Mouse (Mus musculus): ENCODE data around the gene Socs5. TPM values are rescaled to one million over a fixed set of nuclear protein-coding genes. Genes with fewer than 3 reads are reported as not detected.

Gene Socs5
- polyA plus RNA-seq, 1 experiment: 11.5 TPM

- no peaks in the 10 kb centered on the region for H3K36me3 ChIP-seq (ENCODE audit: control insufficient read depth, insufficient read depth, low read length, poor library complexity, severe bottlenecking)
- TF ChIP-seq CTCF (IDR thresholded peaks at IDR 0.05; ENCODE audit: low read depth, low read length): no peak
- TF ChIP-seq POLR2A (IDR thresholded peaks at IDR 0.05; ENCODE audit: insufficient read depth, low read length): no peak
- TF ChIP-seq EP300 (IDR thresholded peaks at IDR 0.05; ENCODE audit: insufficient read depth, low read depth, low read length): no peak
- no peaks in the 10 kb centered on the region for H3K4me1 ChIP-seq (ENCODE audit: control insufficient read depth, insufficient read depth, low read length)
- H3K27ac ChIP-seq (ENCODE audit: insufficient read depth, low read length): no peak overlapping the region
- peak overlapping the region; percentile 86 for H3K9ac ChIP-seq (ENCODE audit: low read depth, poor library complexity, severe bottlenecking)
- no peaks in the 10 kb centered on the region for H3K9me3 ChIP-seq (replicated peaks; ENCODE audit: control insufficient read depth, insufficient read depth, low read length, poor library complexity, severe bottlenecking)
- H3K4me3 ChIP-seq (ENCODE audit: low read depth, low read length): peak overlapping the region; percentile 84
- H3K27me3 ChIP-seq (ENCODE audit: control insufficient read depth, insufficient read depth, low read length, poor library complexity, severe bottlenecking): no peaks in the 10 kb centered on the region
These were observed 1.2 kb downstream of the Socs5 start for GRCm38 (mm10) chr17:87108507-87109292.

- no peak for TF ChIP-seq POLR2A (IDR thresholded peaks at IDR 0.05; ENCODE audit: insufficient read depth, low read length)
- TF ChIP-seq EP300 (IDR thresholded peaks at IDR 0.05; ENCODE audit: insufficient read depth, low read depth, low read length): no peak
- TF ChIP-seq CTCF (IDR thresholded peaks at IDR 0.05; ENCODE audit: low read depth, low read length): no peak
- Histone ChIP-seq H3K4me3 (ENCODE audit: low read depth, low read length) (no peak overlapping the region), H3K9ac (ENCODE audit: low read depth, poor library complexity, severe bottlenecking) (no peak overlapping the region), H3K4me1 (ENCODE audit: control insufficient read depth, insufficient read depth, low read length) (no peaks in the 10 kb centered on the region), H3K27ac (ENCODE audit: insufficient read depth, low read length) (no peak overlapping the region), H3K27me3 (ENCODE audit: control insufficient read depth, insufficient read depth, low read length, poor library complexity, severe bottlenecking) (no peaks in the 10 kb centered on the region), H3K9me3 (replicated peaks; ENCODE audit: control insufficient read depth, insufficient read depth, low read length, poor library complexity, severe bottlenecking) (no peaks in the 10 kb centered on the region), H3K36me3 (ENCODE audit: control insufficient read depth, insufficient read depth, low read length, poor library complexity, severe bottlenecking) (no peaks in the 10 kb centered on the region)
These were observed 2.0 kb downstream of the Socs5 start for GRCm38 (mm10) chr17:87109504-87109903.

DNA sequence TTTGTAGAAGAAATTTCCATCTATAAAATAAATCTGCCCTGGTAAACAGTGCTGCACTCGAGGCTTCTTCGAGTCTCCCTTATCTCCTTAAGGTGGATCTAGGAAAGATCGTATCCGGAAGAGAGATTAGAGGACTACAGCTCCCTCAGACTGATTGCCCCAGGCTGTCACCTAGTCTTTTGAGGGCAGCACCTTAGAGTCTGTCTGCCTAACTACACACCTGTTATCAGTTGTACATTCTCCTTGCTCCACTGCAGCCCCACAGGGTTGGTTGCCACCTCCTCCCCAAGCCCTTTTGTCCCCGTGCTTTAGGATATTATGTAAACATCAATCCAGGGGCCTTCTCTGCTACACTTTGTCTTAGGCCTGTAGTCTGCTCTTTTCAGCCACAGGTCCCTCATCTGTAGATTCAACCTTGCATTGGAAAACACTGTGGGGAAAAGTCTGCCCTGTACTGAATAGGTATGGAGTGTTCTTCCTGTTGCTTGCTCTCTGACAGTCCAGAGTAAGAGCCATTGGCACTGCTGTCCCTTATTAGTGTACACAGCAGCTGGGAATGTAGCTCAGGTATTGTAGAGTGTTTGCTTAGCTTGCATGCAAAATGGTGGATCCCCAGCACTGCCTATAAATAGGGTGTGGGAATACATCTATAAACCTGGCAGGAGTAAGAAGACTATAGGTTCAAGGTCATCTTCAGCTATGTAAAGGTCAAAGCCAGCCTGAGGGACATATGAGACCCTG is 5.5 kb downstream of the Socs5 start:
- no peak overlapping the region for H3K4me3 ChIP-seq (ENCODE audit: low read depth, low read length)
- H3K27ac ChIP-seq (ENCODE audit: insufficient read depth, low read length): no peak overlapping the region
- no peaks in the 10 kb centered on the region for H3K9me3 ChIP-seq (replicated peaks; ENCODE audit: control insufficient read depth, insufficient read depth, low read length, poor library complexity, severe bottlenecking)
- H3K4me1 ChIP-seq (ENCODE audit: control insufficient read depth, insufficient read depth, low read length): no peaks in the 10 kb centered on the region
- no peak overlapping the region for H3K9ac ChIP-seq (ENCODE audit: low read depth, poor library complexity, severe bottlenecking)
- TF ChIP-seq POLR2A (IDR thresholded peaks at IDR 0.05; ENCODE audit: insufficient read depth, low read length) (no peak), CTCF (IDR thresholded peaks at IDR 0.05; ENCODE audit: low read depth, low read length) (no peak)
- no peaks in the 10 kb centered on the region for H3K27me3 ChIP-seq (ENCODE audit: control insufficient read depth, insufficient read depth, low read length, poor library complexity, severe bottlenecking)
- H3K36me3 ChIP-seq (ENCODE audit: control insufficient read depth, insufficient read depth, low read length, poor library complexity, severe bottlenecking): no peaks in the 10 kb centered on the region

GRCm38 (mm10) chr17:87115615-87116014 is 8.1 kb downstream of the Socs5 start:
- H3K9me3 ChIP-seq (replicated peaks; ENCODE audit: control insufficient read depth, insufficient read depth, low read length, poor library complexity, severe bottlenecking): no peaks in the 10 kb centered on the region
- no peak for TF ChIP-seq POLR2A (IDR thresholded peaks at IDR 0.05; ENCODE audit: insufficient read depth, low read length)
- no peak for TF ChIP-seq EP300 (IDR thresholded peaks at IDR 0.05; ENCODE audit: insufficient read depth, low read depth, low read length)
- no peak overlapping the region for H3K27ac ChIP-seq (ENCODE audit: insufficient read depth, low read length)
- H3K4me3 ChIP-seq (ENCODE audit: low read depth, low read length): no peak overlapping the region
- H3K27me3 ChIP-seq (ENCODE audit: control insufficient read depth, insufficient read depth, low read length, poor library complexity, severe bottlenecking): no peaks in the 10 kb centered on the region
- H3K4me1 ChIP-seq (ENCODE audit: control insufficient read depth, insufficient read depth, low read length): no peaks in the 10 kb centered on the region
- H3K36me3 ChIP-seq (ENCODE audit: control insufficient read depth, insufficient read depth, low read length, poor library complexity, severe bottlenecking): no peaks in the 10 kb centered on the region
- H3K9ac ChIP-seq (ENCODE audit: low read depth, poor library complexity, severe bottlenecking): no peak overlapping the region

DNA sequence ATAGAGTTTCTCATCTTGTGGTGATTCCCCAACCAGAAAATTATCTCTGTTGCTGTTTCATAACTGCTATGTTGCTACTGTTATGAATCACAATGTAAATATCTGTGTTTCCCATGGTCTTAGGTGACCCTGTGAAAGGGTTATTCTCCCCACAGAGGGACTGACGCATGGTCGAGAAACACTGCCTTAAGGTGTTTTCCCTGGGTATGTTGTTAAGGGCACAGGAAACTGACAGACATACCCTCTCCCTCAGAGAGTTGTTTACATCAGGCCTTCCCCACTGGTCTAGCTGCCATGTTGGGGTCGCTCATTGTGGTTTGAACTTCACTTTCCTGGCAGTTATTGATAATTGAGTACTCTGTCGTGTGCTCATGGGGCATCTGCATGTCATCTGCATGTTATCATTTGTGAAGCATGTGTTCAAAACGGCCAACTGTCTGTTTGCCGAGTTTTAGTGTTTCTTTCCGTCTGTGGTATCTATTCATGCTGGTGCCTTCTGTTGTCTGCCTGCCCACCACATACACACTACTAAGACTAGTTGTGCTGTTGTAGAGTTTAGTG is 11.6 kb downstream of the Socs5 start:
- Histone ChIP-seq H3K36me3 (ENCODE audit: control insufficient read depth, insufficient read depth, low read length, poor library complexity, severe bottlenecking) (no peaks in the 10 kb centered on the region; the same call in 1 of the 2 replicates), H3K4me3 (ENCODE audit: low read depth, low read length) (no peak overlapping the region), H3K27me3 (ENCODE audit: control insufficient read depth, insufficient read depth, low read length, poor library complexity, severe bottlenecking) (no peaks in the 10 kb centered on the region), H3K27ac (ENCODE audit: insufficient read depth, low read length) (no peak overlapping the region), H3K9me3 (replicated peaks; ENCODE audit: control insufficient read depth, insufficient read depth, low read length, poor library complexity, severe bottlenecking) (peaks cover 3% of the 10 kb centered on the region; the same call in 1 of the 2 replicates), H3K4me1 (ENCODE audit: control insufficient read depth, insufficient read depth, low read length) (no peaks in the 10 kb centered on the region), H3K9ac (ENCODE audit: low read depth, poor library complexity, severe bottlenecking) (no peak overlapping the region)
- TF ChIP-seq EP300 (IDR thresholded peaks at IDR 0.05; ENCODE audit: insufficient read depth, low read depth, low read length) (no peak), POLR2A (IDR thresholded peaks at IDR 0.05; ENCODE audit: insufficient read depth, low read length) (no peak), CTCF (IDR thresholded peaks at IDR 0.05; ENCODE audit: low read depth, low read length) (no peak)

Data from ES-Bruce4 (cell line).